Mouse (Mus musculus) megakaryocyte, embryonic 14.5 days (primary cell): Measurements from ENCODE around the gene Skp2. TPM values are rescaled to one million over a fixed set of nuclear protein-coding genes. Genes with fewer than 3 reads are reported as not detected.
"Not testable (repeated sequence)": the region's sequence is repeated elsewhere in the genome, so short reads cannot be mapped to it uniquely, and the experiment has no call there.

Experiments used
- H3K27me3 ChIP-seq: replicated peaks from 2 replicates; pipeline ENCODE3; 2012; ENCODE audit warnings: inconsistent platforms
- H3K36me3 ChIP-seq: replicated peaks from 2 replicates; pipeline ENCODE3; 2012; ENCODE audit warnings: low read length, inconsistent platforms, mixed read lengths
- H3K4me1 ChIP-seq: 2 replicates; pipeline ENCODE4 v1.6.1; 2012; ENCODE audit warnings: inconsistent platforms
- H3K4me3 ChIP-seq: replicated peaks from 2 replicates; pipeline ENCODE3; 2012; ENCODE audit warnings: moderate library complexity, mild to moderate bottlenecking, inconsistent platforms
- H3K9me3 ChIP-seq: 2 replicates; pipeline ENCODE4 v1.6.1; 2012; ENCODE audit warnings: inconsistent platforms
- FLI1 ChIP-seq: IDR thresholded peaks from 2 replicates; pipeline ENCODE4 v1.6.1; 2012; ENCODE audit warnings: low read length, inconsistent platforms, mixed read lengths
- GATA1 ChIP-seq: IDR thresholded peaks from 3 replicates; pipeline ENCODE4 v1.6.1; 2012; ENCODE audit warnings: mixed read lengths, low read length, inconsistent platforms, borderline replicate concordance
- polyA plus RNA-seq: library from polyadenylated mRNA; stranded (reverse); fragments of >175 nt; gene quantifications from 2 replicates; pipeline ENCODE4 v1.2.3, GENCODE M21; 2012; ENCODE audit warnings: low replicate concordance; ENCODE audit not compliant: insufficient read depth

The Skp2 gene
- polyA plus RNA-seq: 1.2 TPM in 1 of 2 replicates, not detected in the other

DNA sequence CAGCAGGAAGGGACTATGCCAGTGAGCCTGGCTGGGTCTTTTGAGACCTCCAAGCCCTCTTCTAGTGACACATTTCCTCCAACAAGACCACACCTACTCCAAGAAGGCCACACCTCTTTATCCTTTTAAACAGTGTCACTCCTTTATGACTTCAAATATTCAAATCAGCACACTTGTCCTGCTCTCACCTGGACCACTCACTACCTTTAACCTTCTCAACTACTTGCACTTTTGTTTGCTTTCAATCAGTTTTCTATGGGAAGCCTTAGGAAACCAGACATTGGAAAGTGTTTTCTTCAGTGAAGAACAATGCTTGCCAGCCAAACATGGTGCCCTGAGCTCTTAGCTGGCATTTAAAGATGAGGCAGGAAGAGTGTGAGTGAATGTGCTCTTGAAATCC lies at the start of gene Skp2:
TSS of gene Skp2 (minus strand) at position 101 of the 400 bp plus-strand sequence.
- Histone ChIP-seq H3K4me3 (no peak within 1 kb of the TSS), H3K27me3 (no peaks in the 10 kb centered on the region), H3K4me1 (peaks cover 29% of the 10 kb centered on the region), H3K9me3 (no peaks in the 10 kb centered on the region), H3K36me3 (peaks cover 77% of the 10 kb centered on the region)
- no peak for TF ChIP-seq GATA1
- TF ChIP-seq FLI1: no peak

DNA sequence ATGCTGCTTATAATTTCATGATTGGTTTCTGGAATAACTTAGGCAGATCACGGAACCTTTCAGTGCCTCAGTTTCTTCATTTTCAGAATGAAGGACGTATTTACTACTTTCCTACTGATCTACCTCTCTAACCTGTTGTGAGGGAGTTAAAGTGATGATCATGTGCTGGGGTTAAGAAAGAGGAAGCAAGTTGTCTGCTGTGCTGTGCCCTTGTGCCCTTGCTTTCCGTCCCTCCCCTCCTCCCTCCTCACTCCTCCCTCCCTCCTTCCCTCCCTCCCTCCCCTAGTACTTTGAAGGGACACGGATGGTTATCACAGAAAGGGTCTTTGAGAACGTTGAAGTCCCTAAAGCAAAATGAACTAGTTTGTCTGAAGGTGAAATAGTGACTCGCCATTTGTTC lies 43.2 kb upstream of the Skp2 start:
- H3K4me3 ChIP-seq: no peak overlapping the region
- H3K9me3 ChIP-seq: no peaks in the 10 kb centered on the region
- H3K4me1 ChIP-seq: no peaks in the 10 kb centered on the region
- H3K27me3 ChIP-seq: no peaks in the 10 kb centered on the region
- TF ChIP-seq FLI1: no peak
- no peak for TF ChIP-seq GATA1
- H3K36me3 ChIP-seq: peaks cover 35% of the 10 kb centered on the region

DNA sequence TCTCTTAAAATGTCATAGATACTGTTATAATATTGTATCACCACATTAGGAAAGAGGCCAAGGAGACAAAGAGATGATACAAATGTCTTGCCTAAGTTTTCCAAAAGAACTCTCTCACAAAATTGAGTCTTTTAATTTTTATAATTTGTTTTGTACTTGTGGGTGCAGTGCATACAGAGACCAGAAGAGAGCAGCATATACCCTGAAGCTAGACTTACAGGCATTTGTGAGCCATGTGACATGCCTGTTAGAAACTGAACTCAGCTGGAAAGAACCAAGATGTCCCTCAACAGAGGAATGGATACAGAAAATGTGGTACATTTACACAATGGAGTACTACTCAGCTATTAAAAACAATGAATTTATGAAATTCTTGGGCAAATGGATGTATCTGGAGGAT lies 37.5 kb upstream of the Skp2 start:
- H3K9me3 ChIP-seq, H3K27me3 ChIP-seq, H3K4me1 ChIP-seq, H3K4me3 ChIP-seq: not testable (repeated sequence)
- peaks cover 57% of the 10 kb centered on the region for H3K36me3 ChIP-seq

DNA sequence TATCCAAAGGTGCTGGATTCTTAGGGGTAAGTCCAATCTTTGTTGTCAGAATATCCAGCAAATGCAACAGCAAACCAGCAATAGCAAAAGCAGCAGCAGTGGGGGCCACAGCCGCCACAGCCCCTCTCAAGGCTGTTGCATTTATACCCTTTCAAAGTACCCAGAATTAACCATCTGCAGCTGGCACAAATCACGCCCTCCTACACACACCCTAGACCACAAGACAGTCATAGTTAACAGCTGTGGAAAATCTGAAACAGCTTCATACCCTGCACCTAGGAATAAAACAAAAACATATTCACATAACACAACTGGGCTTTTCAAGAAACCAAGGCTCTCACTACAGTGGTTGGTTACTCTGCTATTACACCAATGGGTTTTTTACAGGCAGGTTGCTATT lies 34.6 kb upstream of the Skp2 start:
- TF ChIP-seq FLI1: no peak
- no peak for TF ChIP-seq GATA1
- no peaks in the 10 kb centered on the region for H3K27me3 ChIP-seq
- peaks cover 4% of the 10 kb centered on the region; the same call in 1 of the 2 replicates for H3K4me1 ChIP-seq
- H3K4me3 ChIP-seq: no peak overlapping the region
- peaks cover 62% of the 10 kb centered on the region for H3K36me3 ChIP-seq
- H3K9me3 ChIP-seq: no peaks in the 10 kb centered on the region

DNA sequence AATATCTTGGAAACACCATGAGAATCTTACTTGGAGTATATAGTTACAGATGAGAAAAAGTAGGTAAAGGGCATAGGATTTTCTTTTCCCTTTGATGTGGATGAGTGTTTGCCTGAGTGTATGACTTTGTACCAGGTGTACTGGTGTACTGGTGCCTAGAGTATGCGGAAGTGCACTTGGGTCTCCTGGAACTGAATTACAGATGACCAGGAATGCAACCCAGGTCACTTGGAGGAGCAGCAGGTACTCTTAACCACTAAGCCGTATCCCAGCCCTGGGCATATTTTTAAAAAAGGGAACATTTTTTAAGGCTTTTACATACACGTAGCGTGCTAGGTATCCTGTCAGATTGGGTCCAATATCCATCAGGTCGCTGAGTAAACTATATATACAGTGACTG lies 28.8 kb upstream of the Skp2 start:
- H3K36me3 ChIP-seq: peaks cover 68% of the 10 kb centered on the region
- TF ChIP-seq FLI1 (no peak), GATA1 (no peak)
- H3K4me1 ChIP-seq: peaks cover 3% of the 10 kb centered on the region; the same call in 1 of the 2 replicates
- H3K9me3 ChIP-seq: no peaks in the 10 kb centered on the region
- no peak overlapping the region for H3K4me3 ChIP-seq
- no peaks in the 10 kb centered on the region for H3K27me3 ChIP-seq

DNA sequence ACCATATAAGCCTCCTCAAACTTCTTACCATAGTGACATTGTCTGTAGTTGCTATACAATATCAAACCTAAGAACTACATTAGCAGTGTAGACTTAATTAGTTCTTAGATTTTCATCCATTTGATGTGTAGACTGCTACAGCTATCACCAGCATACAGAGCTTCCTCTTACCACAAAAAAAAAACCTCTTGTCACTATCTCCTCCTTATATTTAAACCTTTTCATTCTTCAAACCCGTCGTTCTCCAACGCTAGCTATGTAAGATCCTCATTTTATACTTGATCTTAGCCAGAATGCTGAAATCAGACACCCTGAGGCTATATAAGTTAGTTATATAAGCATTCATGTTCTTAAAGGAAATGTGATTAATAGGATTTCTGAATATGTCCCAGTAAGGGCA lies 21.8 kb upstream of the Skp2 start:
- Histone ChIP-seq H3K9me3 (no peaks in the 10 kb centered on the region), H3K36me3 (peaks cover 64% of the 10 kb centered on the region), H3K27me3 (no peaks in the 10 kb centered on the region), H3K4me1 (peaks cover 10% of the 10 kb centered on the region; the same call in 1 of the 2 replicates), H3K4me3 (no peak overlapping the region)
- no peak for TF ChIP-seq GATA1

DNA sequence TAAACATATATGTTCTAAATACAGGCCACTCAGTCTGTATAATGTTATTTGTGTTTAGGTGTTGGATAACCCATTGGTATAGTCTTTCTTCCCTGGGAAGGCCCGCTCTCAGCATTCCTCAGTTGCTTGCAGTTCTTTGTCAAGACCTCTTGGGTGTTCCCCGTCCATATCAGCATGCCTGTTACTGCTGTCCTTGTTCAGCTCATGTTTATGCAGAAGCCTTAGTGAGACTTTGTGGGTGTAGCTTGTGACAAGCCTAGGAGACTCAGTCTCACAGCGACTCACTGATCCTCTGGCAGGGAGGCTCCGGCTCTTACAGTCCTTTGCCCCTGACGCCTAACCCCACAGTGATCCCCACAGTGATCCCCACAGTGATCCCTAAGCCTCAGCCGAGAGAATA lies 8.9 kb upstream of the Skp2 start:
- Histone ChIP-seq H3K4me1 (no peaks in the 10 kb centered on the region), H3K36me3 (peaks cover 69% of the 10 kb centered on the region), H3K4me3 (no peak overlapping the region), H3K9me3 (no peaks in the 10 kb centered on the region), H3K27me3 (no peaks in the 10 kb centered on the region)
- no peak for TF ChIP-seq GATA1
- TF ChIP-seq FLI1: no peak

DNA sequence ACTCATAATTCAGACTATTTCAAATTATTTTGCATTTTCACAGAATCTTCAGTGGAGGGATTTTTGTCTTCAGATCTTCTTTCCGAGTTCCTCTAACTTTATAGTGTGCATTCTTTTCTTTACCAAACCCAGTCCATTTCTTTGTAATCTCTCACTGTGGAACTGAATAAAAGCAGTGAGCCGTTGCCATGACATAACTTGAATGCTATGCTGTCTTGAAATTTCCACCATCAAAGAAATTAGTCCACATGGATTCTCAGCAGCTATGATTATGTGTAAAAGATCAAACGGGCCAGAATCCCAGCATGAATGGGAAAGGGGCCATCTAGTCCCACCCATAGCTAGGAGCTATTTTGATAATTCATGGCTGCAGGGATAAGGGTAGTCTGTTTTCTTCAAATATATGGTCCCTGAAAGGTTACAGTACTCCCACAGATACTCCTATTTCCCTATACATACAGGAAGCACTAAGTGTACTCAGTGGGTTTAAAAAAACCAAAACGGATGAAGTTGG lies 7.4 kb upstream of the Skp2 start:
- Histone ChIP-seq H3K4me1 (no peaks in the 10 kb centered on the region), H3K9me3 (no peaks in the 10 kb centered on the region), H3K4me3 (no peak overlapping the region), H3K27me3 (no peaks in the 10 kb centered on the region), H3K36me3 (peaks cover 68% of the 10 kb centered on the region)
- TF ChIP-seq GATA1 (no peak), FLI1 (no peak)

DNA sequence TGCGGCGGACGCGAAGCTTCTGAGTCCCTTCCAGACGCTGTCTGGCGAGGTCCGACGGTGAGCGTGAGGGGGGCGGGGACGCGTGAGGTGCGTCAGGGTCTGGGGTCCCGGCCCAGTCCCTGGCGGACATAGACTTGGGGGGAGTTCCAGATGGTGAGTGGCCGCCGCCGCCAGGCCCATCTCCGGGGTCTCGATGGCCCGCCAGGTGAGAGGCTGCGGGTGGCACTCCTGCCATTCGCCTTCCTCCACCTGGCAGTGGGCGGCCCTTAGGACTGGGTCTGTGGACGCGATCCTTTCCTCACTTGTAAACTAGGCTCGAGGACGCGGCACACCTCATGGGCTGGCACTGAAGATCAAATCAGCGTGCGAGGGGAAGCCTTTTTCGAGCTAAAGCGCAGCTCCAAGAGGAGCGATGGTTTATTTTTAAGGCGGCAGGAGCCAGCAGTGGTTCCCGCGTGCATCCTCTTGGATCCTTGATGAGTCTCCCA lies 14.5 kb downstream of the Skp2 start:
- Histone ChIP-seq H3K4me1 (peaks cover 47% of the 10 kb centered on the region), H3K4me3 (peak overlapping the region; percentile 98), H3K9me3 (no peaks in the 10 kb centered on the region), H3K27me3 (no peaks in the 10 kb centered on the region), H3K36me3 (peaks cover 33% of the 10 kb centered on the region)
- TF ChIP-seq FLI1: no peak
- TF ChIP-seq GATA1: no peak

DNA sequence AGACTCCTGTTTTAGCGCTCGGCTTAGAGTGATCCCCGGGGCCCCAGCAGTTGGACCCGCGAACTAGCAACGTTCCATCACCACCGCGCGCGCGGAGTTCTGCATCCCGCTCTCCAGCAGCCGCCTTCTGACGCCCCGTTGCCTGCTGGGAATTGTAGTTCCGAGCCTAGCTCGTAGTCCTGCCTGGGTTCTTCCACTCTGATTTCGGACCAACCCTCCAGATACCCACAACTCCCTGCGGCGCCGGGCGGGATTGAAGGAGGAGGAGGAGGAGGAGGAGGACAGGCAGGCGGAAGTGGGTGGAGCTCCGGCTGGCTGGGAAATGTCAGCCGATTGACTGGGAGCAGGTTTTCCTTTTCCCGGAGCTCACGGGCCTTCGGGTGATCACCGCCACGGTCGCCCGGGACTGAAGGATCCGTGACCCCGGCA lies 15.0 kb downstream of the Skp2 start, which contains the start of gene Lmbrd2:
TSS of gene Lmbrd2 (plus strand) at position 299 of the 429 bp plus-strand sequence.
- Histone ChIP-seq H3K36me3 (peaks cover 35% of the 10 kb centered on the region), H3K4me3 (peak within 1 kb of the TSS; percentile 98), H3K4me1 (peaks cover 49% of the 10 kb centered on the region), H3K9me3 (no peaks in the 10 kb centered on the region), H3K27me3 (no peaks in the 10 kb centered on the region)
- TF ChIP-seq FLI1: no peak
- TF ChIP-seq GATA1: no peak

DNA sequence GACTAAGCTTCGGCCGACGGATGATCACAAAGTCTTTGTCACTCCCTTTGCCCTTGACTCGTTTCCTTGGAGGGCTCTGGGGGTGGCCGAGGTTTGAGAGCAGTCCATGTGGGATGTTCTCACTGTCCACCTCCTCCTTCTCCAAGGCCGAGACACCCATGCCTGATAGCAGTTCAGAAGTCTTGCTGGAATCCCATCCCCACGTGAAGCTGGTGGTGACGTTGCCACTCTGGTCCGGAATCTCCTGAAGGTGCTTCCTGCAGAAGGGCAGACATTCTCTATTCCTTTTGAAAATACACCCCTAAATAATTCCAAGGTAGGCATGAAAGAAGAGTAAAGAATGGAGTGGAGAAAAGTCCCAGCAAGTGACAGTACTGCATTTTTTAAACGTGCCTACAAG lies 15.8 kb downstream of the Skp2 start:
- H3K4me3 ChIP-seq: peak overlapping the region; percentile 98
- no peaks in the 10 kb centered on the region for H3K27me3 ChIP-seq
- no peaks in the 10 kb centered on the region for H3K9me3 ChIP-seq
- H3K36me3 ChIP-seq: peaks cover 38% of the 10 kb centered on the region
- TF ChIP-seq FLI1 (no peak), GATA1 (no peak)
- H3K4me1 ChIP-seq: peaks cover 50% of the 10 kb centered on the region
